Mouse (Mus musculus) ES-E14 (cell line): ENCODE data around the gene Mettl13. TPM values are rescaled to one million over a fixed set of nuclear protein-coding genes. Genes with fewer than 3 reads are reported as not detected.

Source experiments
- DNase-seq: peaks from one replicate; pipeline ENCODE4 v3.0.0-alpha.2; 2013; ENCODE audit warnings: low read depth, low spot score
- H3K27ac ChIP-seq: 2 replicates; pipeline ENCODE4 v1.5.1; 2012; ENCODE audit warnings: low read depth, mild to moderate bottlenecking, low read length, moderate library complexity, mixed read lengths; ENCODE audit not compliant: poor library complexity, insufficient read depth, severe bottlenecking
- H3K36me3 ChIP-seq: 2 replicates; pipeline ENCODE4 v1.6.1; 2012; ENCODE audit warnings: mild to moderate bottlenecking, low read length, moderate library complexity, mixed read lengths; ENCODE audit not compliant: control insufficient read depth, poor library complexity, insufficient read depth, severe bottlenecking
- H3K4me1 ChIP-seq, 2 experiments: fragments of 150-350 bp in 1 of 2; sonication (generic) in 1 of 2; 2 replicates each; pipeline ENCODE4 v1.6.1; 2012; ENCODE audit warnings: low read length in 2 of 2, mild to moderate bottlenecking in 1 of 2, mixed read lengths in 1 of 2; ENCODE audit not compliant: control insufficient read depth in 2 of 2, insufficient read depth in 2 of 2, poor library complexity in 1 of 2
- H3K4me3 ChIP-seq, 2 experiments: fragments of 150-350 bp in 1 of 2; sonication (generic) in 1 of 2; 2 replicates each; pipeline ENCODE4 v1.5.1; 2012; ENCODE audit warnings: low read length in 2 of 2, low read depth in 1 of 2, mild to moderate bottlenecking in 1 of 2, mixed read lengths in 1 of 2; ENCODE audit not compliant: insufficient read depth in 1 of 2, poor library complexity in 1 of 2, severe bottlenecking in 1 of 2
- H3K9ac ChIP-seq: 2 replicates; pipeline ENCODE4 v1.6.1; 2012; ENCODE audit warnings: low read depth, mild to moderate bottlenecking, low read length, mixed read lengths; ENCODE audit not compliant: poor library complexity, insufficient read depth, severe bottlenecking
- H3K9me3 ChIP-seq: fragments of 150-350 bp; sonication (generic); 2 replicates; pipeline ENCODE4 v1.6.1; 2012; ENCODE audit warnings: low read depth, mild to moderate bottlenecking, low read length; ENCODE audit not compliant: control insufficient read depth, insufficient read depth
- CHD2 ChIP-seq: IDR thresholded peaks from 2 replicates; pipeline ENCODE4 v1.6.1; 2014; ENCODE audit warnings: mild to moderate bottlenecking, low read depth, low read length, inconsistent platforms
- HCFC1 ChIP-seq: IDR thresholded peaks from 2 replicates; pipeline ENCODE4 v1.6.1; 2012; ENCODE audit warnings: low read length, inconsistent platforms, borderline replicate concordance; ENCODE audit not compliant: insufficient read depth
- MAFK ChIP-seq: IDR thresholded peaks from 2 replicates; pipeline ENCODE4 v1.6.1; 2014; ENCODE audit warnings: mild to moderate bottlenecking, low read depth, low read length, inconsistent platforms; ENCODE audit not compliant: insufficient read depth
- ZC3H11A ChIP-seq: IDR thresholded peaks from 2 replicates; pipeline ENCODE4 v1.6.1; 2012; ENCODE audit warnings: low read depth, mild to moderate bottlenecking, inconsistent platforms, low read length, borderline replicate concordance
- ZNF384 ChIP-seq: IDR thresholded peaks from 2 replicates; pipeline ENCODE4 v1.6.1; 2012; ENCODE audit warnings: low read depth, low read length, inconsistent platforms
- in situ Hi-C, 2 experiments: fragments of 600-800 bp; cut with MboI; formaldehyde crosslinking; loops; one replicate each; pipeline ENCODE4 v1.15.1; 2025; ENCODE audit warnings: low sequenced_read_pairs in 2 of 2, inconsistent platforms in 1 of 2; ENCODE audit not compliant: unreplicated experiment in 2 of 2
- total RNA-seq: library from RNA; depleted of rRNA; stranded (reverse); fragments of 300-350 nt; gene quantifications from 2 replicates; pipeline ENCODE4 v1.2.3, GENCODE M21; 2012

The Mettl13 gene
- total RNA-seq, 1 experiment: 30.5 TPM

- H3K4me3 ChIP-seq: peak within 1 kb of the TSS; percentile 89 to 97
- TF ChIP-seq HCFC1 (peak; percentile 88), ZC3H11A (0 out of 2 replicates have a peak, but pooled peaks have one; percentile 0), MAFK (no peak)
- no peaks in the 10 kb centered on the region for H3K9me3 ChIP-seq
- no peaks in the 10 kb centered on the region for H3K36me3 ChIP-seq
- peaks cover 0 to 4% of the 10 kb centered on the region in 2 experiments; a peak in 2 of 4 replicates for H3K4me1 ChIP-seq
- in situ Hi-C loops: no loop called here
- H3K27ac ChIP-seq: peak within 1 kb of the TSS; percentile 61; the same call in 1 of the 2 replicates
- peak; percentile 94 for DNase-seq
- H3K9ac ChIP-seq: peak within 1 kb of the TSS; percentile 90
Measured at GRCm38 (mm10) chr1:162570260-162570748, 22.0 kb upstream of the Mettl13 start, which contains the start of gene Vamp4. Gene Vamp4, plus strand, starts transcription at chr1:162570515.

DNA sequence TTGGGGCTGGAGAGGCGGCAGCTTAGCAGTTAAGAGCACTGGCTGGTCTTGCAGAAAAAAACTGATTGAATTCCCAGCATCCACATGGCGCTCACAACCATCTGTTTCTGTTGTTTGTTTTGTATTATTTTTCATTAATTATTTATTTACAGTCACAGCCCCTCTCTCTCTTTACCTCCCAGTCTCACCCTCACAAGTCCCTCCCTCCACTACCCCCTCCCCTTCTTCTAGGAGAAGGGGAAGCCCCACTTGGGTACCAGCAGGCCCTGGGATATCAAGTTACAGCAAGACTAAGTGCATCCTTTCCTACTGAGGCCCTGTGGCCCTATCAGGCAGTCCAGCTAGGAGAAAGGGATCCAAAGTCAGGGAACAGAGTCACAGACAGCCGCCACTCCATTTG is 19.0 kb upstream of the Mettl13 start:
- DNase-seq: no peak
- no peaks in the 10 kb centered on the region for H3K9me3 ChIP-seq
- H3K27ac ChIP-seq: no peak overlapping the region
- peaks cover 0 to 4% of the 10 kb centered on the region in 2 experiments; a peak in 2 of 4 replicates for H3K4me1 ChIP-seq
- in situ Hi-C loops: no loop called here
- H3K36me3 ChIP-seq: no peaks in the 10 kb centered on the region
- no peak overlapping the region for H3K4me3 ChIP-seq
- TF ChIP-seq ZNF384 (no peak), HCFC1 (no peak), MAFK (no peak), CHD2 (no peak), ZC3H11A (no peak)
- no peak overlapping the region for H3K9ac ChIP-seq

DNA sequence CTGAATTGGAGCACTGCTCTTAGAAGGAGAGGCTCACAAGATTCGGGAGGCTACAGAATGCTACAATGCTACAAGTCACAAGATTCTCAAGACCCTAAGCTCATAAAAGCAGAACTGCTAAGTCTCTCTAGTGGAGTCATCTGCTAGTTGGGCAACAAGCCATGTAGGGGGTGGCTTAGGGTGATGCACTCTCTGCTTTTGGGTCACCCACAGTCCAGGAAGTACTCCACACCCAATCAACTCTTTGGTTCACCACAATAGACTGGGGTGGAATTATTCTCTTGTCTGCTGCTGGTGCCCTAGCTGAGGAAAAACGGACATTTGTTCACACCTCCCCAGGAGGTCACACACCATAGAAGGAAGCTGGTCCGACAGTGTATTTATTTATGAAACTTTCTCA is 16.6 kb upstream of the Mettl13 start:
- TF ChIP-seq HCFC1 (no peak), ZNF384 (no peak), MAFK (no peak), ZC3H11A (no peak), CHD2 (no peak)

DNA sequence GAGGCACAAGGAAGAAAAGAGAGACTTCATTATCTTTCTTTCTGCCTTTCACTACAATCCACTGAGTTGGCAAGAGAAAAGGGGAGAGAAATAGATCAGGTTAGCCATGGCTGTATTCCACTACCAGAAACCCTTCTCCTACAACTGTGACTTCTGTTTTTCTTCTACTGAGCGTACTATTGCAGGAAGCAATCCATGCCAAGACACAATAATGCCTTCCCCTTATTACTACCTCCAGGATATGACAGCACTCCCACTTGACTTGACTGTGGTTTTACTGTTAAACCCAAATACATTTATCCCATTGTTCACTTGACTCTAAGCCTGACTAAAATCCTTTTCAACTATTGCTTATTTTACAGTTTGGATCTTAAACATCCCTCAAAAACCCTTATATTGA is 14.9 kb upstream of the Mettl13 start:
- no peak for TF ChIP-seq CHD2
- TF ChIP-seq ZNF384: no peak
- TF ChIP-seq MAFK: no peak
- no peak for TF ChIP-seq ZC3H11A
- TF ChIP-seq HCFC1: no peak
- Histone ChIP-seq H3K4me1 (peaks cover 0 to 4% of the 10 kb centered on the region in 2 experiments; a peak in 1 of 4 replicates), H3K9me3 (no peaks in the 10 kb centered on the region), H3K36me3 (no peaks in the 10 kb centered on the region), H3K9ac (no peak overlapping the region), H3K27ac (no peak overlapping the region), H3K4me3 (no peak overlapping the region)
- no peak for DNase-seq
- in situ Hi-C loops: no loop called here

More for the DNA sequence above, 16.6 kb upstream of the Mettl13 start:
- in situ Hi-C loops: no loop called here
- Histone ChIP-seq H3K27ac (no peak overlapping the region), H3K9me3 (no peaks in the 10 kb centered on the region), H3K4me1 (peaks cover 0 to 4% of the 10 kb centered on the region in 2 experiments; a peak in 2 of 4 replicates), H3K4me3 (no peak overlapping the region), H3K36me3 (no peaks in the 10 kb centered on the region), H3K9ac (no peak overlapping the region)
- DNase-seq: no peak
